Mouse (Mus musculus): ENCODE data around the gene Pappa.
A peak's percentile ranks its signal among the peaks of the same experiment; 100 is the strongest.

The Pappa gene

DNA sequence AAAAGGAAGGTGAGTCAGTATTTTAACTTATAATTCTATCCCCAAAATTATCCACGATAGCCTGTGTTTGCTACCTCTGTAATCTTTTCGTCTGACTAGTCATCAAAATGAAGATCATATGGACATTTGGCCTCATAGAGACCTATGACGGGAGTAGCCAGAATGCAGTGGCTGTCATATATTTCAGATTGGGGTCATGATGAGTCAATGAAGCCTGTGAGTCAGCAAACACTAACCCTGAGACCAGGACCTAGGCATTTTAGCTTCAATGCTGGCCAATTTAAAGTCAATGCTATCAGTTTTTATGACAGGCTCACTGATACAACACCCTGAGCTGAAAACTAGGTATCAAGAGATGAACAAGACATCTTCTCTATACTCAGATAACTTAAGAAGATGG lies 50.5 kb downstream of the Pappa start:
- DNase-seq: no peak

DNA sequence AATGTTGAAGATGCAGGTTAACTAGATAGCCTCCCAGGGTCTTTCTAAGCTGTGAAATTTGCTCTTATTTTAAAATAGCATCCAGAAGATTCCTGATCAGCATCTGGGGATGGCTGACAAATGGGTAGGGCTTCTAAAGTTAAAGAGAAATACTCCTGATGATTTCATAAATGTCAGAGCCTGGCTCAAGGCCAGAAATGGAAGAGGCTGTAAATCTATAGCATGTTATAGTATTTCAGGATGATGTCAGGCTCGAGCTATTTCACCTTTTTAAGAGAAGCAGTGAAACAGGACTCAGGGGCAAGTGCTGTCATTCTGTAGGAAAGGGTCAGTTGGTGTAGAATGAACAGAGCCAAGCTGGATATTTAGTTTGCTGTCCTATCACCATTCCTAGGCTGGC lies 54.2 kb downstream of the Pappa start:
- DNase-seq: no peak

DNA sequence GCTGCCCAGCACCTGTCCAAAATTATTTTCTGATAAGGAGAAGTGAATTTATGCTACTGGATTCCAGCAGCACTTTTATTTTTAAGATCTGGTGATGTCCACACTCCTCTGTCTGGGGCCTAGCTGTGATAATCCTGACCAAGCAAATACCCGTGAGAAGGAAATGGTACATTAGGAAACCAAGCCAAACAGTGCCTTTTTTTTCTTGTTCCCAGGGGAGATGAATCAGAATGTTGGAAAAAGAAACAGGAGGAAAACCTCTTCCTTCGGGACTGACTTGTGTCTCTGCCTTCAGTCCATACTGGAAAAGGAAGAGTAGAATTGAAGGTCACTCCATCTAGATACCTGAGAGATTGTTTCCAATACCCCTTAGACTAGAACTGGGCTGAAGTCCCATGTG lies 63.3 kb downstream of the Pappa start:
- DNase-seq: no peak

DNA sequence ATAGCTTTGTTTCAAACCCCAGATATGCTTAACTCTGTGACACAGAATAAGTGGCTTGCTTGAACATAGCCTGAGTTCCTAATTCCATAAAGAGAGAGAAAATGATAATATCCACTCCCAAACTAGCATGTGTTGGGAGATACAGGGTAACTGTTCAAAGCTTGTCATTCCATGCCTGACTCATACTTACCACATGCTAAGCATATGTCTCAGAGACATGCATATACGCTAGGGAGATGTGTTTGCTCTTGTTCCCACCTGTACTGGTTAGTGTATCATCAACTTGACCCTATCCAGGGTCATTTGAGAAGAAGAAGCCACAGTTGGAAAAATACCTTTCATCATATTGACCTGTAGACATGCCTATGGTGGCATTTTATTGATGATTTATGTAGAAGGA lies 63.7 kb downstream of the Pappa start:
- DNase-seq: no peak

DNA sequence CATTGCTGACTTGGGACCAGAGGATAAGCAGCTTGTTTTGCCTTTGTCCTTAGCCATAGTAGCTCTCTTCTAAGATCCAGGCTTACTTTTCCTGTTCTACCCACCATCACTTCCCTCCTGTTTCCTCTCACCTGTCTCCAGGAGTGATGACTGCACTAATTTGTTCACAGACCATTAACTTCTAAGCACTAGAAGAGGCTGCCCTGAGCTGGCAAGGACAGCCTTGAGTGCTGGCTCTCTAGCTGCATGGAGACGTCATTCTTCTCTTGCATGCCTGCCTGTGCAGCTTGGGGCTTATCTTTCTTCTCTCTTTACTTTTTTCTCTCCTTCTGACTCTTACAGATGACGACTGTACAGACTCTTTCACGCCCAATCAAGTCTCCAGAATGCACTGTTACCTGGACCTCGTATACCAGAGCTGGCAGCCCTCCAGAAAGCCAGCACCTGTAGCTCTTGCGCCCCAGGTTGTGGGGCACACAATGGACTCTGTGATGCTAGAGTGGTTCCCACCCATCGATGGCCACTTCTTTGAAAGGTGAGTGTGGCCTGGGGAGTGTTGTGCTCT lies 65.0 kb downstream of the Pappa start:
- peak; percentile 34 for DNase-seq

DNA sequence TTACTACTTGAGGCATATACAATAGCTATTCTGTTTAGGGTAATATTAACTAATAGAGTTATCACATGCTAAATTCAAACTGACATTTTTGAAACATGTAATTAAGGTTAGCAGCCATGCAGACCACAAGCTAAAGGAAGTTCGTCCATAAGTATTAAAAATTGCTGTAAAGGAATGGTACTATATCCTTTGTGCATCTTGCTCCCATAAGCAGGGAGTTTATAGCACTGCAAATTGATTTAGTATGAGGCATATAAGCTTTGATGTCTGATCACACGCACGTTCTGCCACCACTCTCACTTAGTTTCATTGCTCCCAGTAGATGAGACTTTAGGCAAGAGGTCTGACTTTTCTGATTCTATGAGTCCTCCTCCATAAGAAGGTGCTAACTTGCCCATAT lies 68.8 kb downstream of the Pappa start:
- DNase-seq: no peak

DNA sequence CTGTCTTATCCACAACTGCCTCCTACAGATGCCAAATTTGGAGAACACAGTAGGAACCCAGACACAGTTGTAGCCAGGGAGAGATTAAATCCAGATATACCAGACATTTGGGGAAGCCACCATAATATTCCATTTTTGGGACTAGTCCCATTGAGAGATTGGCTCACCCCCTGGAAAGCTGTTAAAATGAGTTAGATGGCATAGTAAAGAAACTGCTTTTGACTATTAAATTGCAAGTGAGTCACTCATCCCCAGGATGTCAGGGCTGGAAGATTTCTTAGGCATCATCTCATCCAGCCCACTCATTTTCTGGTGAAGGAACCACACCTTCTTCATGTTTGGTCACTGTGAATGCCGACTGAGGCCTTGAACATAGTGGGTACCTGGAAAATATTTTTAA lies 72.0 kb downstream of the Pappa start:
- no peak for DNase-seq

DNA sequence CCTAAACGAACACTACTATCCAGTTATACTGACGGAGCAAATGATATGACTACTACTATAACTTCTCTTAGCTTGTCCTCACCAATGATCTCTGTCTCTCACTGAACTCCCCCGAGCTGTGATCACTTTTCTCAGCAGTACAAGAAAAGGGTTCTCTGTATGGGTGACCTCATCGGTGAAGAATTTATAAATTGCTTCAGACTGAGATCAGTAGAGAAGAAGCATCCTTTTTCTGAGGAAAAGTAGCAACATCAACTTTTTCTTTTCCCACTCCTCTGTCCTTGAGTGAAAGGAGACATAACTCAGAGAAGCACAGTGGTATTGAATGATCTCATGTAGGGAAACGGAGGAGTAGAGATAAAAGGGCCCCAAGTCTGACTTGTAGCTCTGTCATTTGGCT lies 79.7 kb downstream of the Pappa start:
- no peak for DNase-seq

DNA sequence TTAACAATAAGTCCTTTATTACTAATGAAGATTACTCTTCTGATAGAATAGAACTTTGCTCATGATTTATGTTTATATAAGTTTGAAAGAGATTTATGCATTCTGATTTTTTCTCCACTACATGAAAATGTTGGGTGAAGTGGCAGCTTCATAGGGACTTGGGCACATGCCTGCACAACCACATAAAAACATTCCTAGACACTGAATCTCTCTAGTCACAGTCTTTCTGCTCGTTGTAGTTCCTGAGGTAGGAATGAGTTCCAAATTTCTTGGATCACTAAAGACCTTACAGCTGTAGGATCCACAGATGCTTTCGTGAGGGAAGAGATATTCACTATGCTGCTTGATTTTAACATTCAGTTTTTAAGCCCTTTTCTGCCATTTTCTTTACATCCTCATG lies 81.5 kb downstream of the Pappa start:
- DNase-seq: no peak

DNA sequence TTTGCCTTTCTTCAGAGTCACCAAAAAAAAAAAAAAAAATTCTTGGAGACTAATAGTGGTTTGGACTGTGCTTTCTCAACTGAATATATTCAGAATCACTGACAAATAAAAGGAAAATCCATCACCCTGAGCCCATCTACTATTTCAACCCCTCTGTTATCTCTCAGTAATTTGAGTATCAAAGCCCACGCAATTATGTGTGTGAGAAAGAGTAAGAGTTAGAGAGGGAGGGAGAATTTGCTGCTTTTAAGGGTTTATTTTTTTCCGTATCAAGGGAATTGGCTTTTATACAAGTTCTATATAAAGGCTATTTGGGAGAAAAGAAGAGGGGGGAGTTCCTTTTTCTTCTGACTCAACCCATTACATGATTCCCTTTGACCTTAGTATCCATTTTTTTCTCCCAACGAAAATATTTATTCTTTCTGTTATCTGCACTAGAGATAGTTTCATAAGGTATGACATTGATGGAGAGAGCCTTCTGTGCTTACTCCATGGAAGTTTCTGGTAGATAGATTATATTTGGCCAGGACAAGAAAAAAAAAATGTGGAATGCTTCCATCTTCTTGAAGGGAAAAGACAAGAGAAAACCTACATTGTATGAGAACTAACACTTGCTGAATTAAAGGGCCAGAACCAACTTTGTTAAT lies 85.5 kb downstream of the Pappa start:
- no peak for DNase-seq

DNA sequence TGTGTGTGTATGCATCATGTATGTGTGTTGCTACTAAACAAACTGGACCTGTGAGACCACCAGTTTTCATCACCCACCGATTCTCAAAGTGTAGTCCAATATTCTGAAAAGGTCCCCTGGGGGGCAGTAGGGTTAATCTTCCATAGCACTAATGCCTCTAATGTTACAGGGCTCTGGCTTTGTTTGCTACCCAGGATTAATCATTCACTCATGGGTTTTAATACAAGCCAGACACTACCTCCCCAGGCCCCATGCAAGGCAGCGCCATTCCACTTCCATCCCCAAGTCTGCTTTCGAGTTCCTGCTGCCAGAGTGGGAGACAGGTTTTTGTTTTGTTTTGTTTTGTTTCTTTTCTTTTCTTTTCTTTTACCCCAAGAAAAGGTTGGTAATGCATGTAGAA lies 92.7 kb downstream of the Pappa start:
- DNase-seq: peak; percentile 40

DNA sequence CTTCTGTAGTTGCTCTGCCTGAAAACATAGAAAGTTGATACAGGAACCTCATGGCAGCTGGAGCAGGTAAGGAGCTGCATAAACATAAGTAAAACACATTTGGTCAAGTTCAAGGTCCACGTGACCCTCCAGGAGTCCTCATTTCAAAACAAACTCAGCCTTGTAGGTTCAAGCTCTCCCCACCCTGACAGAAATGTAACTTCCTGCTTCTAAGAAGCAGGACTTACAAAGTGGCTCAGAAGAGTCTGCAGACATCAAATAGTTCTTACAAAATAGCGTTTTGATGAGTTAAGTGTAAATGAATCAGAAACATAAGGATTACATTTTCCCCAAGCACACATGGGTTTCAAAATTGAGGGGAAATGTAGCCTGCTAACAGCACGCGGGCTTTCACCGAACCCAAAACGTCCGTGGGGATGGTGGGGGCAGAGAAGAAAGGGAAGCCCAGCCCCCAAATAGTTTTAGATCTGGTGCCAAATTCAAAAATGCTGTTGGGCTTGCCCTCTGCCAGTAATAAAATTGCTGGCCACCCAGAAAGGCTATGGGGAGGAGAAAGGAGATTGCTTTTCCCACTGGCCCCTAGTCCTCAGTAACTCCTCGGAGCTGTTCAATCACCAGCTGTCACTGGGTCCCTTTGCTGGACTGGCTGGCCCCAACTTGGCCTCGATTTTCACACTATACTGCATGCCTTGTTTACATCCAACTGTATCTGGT lies 93.8 kb downstream of the Pappa start:
- DNase-seq: peak; percentile 16

DNA sequence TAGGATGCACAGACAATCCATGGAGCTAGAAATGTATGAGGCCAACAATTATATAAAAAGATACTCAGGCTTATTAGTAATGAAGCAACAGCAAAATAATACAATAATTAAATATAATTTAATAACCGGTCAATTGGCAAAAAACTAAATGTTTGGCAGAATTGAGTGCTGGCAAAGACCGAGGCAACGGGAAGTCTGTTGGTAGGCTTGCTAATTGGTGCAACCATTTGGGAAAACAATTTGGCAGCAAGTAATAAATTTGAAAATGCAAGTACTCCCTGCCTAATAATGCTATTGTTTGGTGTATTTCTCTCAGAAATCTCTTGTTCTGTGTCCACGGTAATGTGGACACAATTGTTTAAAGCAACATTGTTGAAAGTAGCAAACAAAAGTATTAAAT lies 99.9 kb downstream of the Pappa start:
- DNase-seq: no peak

DNA sequence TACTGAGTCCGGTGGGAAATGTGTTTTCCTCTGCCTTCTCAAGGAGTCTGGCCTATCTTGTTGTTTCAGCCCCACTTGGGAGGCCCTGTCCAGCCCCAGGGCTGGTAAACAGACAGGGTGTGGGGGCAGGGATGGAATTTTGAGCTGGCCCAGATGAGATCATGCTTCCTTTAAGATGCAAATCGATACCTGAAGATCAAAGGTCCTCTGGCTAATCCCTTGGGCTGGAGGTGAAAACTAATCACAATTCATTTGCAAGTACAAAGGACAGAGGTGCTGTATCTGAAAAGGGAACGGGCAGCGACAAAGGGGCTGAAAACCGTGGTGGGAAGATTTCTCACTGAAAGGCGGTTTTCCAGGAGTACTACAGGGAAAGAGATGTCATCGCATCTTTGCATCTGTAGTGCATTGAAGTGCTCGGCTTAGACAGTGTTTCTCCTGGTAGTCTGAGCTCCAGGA lies 114.6 kb downstream of the Pappa start:
- DNase-seq: no peak

DNA sequence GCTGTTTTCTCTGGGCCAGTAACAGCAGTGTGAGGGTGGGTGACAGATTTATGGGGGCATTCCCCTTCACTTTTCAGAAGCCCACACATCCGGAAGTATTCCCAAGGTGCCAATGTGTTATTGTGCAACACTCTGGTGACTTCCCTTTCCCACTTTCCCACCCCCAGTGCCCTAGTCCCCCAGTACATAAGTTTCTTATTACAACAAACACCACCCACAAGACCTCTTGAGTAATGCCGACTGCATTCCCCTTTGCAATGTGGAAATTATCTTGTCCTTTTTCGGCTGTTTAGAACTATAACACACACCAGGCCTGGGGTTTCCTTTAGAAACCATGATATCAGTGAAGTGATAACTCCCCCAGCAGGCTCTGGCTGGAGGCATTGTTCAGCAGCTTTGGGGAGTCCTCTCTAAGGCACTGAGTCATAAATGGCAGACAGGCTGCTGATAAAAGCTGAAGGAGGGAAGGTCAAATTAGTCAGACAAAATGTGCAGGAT lies 118.5 kb downstream of the Pappa start:
- DNase-seq: no peak

DNA sequence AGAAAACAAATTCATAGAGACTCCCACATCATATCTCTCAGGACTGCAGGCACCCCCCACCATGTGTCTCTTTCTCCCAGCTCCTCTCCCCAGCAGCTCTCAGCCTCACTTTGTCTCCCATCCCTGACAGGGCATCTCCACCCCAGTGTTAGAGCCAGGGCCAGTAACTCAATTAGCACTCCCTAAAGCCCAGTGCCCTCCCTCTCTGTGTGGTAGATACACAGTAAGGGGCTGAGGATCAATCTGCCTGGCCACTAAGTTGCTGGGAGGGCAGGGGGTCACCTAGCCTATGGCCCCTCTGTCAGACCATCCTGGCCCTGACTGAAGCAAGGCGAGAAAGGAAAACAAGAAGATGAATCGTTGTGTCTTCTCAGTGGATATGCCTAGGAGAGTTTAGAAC lies 119.3 kb downstream of the Pappa start:
- no peak for DNase-seq

DNA sequence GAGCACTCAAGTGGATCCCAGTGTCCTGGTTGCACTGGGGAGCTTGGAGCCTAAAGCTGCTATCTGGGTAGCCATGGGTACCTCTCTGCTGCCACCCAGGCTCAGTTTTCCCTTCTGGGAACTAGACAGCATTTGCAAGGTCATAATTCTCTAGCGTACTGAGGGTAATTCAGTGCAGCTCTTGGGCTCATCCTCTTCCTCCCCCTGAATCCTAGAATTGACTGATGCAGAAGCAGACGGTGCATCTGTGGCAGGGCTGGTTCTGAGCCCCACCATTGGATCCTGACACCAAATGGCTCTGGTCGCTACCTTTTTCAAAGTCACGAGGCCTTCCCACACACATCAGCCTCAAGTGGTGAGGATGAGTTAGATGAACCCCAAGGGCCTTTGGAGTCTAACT lies 121.0 kb downstream of the Pappa start:
- DNase-seq: no peak

DNA sequence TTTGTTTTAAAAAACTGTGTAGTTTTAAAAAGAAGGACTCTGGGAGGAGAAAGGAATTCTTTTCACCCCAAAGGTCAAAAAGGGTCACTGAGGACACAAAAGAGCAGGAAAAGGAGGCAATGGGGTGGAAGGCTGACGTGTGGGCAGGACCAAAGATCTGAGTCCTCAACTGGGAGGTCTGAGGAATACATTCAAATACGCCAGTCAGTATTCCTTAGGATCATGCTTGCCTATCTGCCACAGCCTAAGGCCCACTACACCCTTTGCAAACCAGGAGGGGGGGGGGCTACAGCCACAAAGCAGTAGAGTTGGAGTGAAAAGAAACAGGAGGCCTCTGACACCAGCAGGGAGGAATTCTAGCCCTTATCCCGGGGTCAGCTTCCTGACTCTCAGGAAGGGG lies 121.5 kb downstream of the Pappa start:
- no peak for DNase-seq

DNA sequence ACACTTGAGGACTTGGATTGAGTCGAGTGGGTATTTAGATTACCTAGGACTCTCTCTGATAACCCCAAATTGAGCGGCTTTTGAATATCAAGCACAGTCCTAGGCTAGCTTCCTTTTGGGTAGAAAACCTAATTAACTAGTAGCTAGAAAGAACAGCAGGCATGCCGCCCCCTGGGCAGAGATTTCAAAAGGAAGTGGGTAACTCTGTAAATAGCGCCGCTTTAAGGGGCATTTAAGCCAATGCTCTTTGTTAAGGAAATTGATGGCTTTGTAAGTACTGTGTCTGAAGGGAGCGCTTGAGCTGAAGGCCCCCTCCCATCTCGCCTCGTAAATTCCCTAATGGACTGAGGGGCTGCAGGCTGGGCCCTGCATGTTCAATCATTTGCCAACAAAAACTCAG lies 128.2 kb downstream of the Pappa start:
- DNase-seq: no peak

DNA sequence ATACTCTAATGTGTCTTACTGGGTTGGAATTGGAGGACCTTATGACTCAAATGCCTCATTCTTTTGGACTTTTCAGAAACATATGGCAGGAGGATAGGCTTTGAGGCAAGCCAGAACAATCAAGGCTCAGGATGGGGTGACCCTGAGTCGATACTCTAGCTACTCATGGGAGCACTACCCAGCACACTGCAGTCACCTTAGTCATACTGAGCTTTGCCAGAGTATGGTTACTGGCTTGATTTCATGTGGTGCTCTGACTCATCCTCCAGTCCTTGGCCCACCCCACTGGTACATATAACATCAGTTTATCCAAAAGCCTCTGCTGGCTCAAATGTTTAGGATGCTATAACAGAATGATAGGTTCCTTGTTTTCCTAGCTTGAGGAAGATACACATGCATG lies 130.1 kb downstream of the Pappa start:
- DNase-seq: no peak

DNA sequence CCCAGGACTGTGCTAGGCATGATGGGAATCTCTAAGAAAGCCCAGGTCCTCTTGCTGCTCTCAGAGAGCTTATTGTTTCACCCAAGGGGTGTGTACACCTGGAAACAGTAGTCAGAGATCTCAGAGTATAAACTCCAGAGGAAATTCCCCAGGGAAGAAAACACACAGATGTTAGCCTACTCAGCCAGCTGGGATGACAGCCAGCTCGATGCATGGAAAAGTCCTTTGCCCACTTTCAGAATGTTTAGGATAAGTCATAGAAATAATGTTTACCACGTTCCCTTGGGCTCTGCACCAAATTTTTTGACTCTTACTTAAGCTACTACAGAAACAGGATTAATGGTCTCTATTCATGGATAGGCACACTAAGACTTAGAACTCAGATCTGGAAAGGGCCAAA lies 143.1 kb downstream of the Pappa start:
- no peak for DNase-seq

DNA sequence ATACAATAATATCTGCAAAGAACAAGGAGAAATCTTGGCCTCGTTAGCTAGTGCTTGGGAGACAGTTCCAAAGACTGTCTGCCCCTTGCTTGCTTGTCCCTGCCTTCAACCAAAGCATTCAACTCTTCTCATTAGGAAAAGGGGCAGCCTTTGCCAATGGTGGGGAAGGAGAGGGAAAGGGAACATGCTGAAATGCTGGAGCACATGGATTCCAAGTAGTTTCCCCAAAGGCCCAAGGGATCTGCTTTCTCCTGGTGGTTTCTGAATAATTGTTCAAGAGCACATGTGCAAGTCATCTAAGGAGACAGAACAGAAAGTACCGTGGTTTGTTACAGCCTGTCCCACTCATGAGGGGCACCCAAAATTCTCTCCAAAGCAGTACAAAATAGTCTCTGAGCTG lies 146.0 kb downstream of the Pappa start:
- no peak for DNase-seq

DNA sequence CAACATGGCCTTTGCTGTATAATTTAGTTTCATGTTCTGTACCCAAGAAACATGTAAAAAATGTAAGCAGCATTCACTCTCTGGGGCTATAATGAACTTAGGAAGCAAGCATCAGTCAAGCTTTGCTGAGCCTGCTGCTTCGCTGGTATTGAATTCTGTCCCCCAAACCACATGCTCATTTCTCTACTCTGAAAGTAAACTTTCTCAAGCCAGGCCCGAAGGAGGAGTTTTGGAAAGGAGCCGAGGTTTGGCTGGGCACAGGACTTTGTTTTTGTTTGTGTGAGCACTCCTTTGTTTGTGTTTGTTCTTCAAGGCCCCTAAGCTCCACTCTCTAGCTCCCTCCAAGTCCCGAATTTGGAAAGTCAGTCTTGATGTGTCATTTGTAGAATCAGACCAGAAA lies 148.3 kb downstream of the Pappa start:
- DNase-seq: peak; percentile 3

DNA sequence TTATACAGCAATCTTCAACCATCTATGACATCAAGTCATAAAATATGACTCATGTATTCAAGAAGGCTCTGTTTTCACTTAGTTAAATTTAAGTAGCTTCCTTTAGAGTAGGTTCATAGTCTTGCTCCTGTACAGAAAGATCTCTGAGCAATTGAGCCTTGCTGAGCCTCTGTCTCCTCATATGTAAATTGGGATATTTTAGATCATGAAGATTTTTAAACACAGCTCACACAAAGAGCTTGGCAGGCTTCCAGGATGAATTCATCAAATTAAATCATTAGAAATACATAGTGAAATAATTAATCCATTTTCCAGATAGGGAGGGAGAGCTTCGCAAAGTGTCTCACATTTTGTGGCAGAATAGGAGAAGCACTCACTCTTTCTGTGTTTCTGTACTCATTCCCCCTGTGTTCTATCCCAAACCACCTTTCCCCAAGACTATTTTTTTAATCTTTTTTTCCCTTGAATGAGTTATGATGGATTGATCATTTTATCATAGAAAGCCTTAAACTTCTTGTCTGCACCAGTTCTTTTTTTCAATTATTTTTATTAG lies 149.4 kb downstream of the Pappa start:
- no peak for DNase-seq

Data from kidney, adult 18-20 months (tissue).